Mouse (Mus musculus) lung, adult 10 weeks (tissue): ENCODE data around the gene Pdzd7. TPM values are rescaled to one million over a fixed set of nuclear protein-coding genes. Genes with fewer than 3 reads are reported as not detected.

Source experiments
- polyA plus RNA-seq: library from polyadenylated mRNA; stranded (reverse); fragments of 350-450 nt; fragmentation: Illumina TruSeq; extraction: RNeasy Lipid Tissue Mini Kit (QIAGEN cat#74804); gene quantifications from one replicate; pipeline ENCODE4 v1.2.3, GENCODE M21; 2014; ENCODE audit warnings: low read depth, low replicate concordance; ENCODE audit not compliant: insufficient read depth

Gene Pdzd7
- polyA plus RNA-seq, result 0.10 TPM

DNA sequence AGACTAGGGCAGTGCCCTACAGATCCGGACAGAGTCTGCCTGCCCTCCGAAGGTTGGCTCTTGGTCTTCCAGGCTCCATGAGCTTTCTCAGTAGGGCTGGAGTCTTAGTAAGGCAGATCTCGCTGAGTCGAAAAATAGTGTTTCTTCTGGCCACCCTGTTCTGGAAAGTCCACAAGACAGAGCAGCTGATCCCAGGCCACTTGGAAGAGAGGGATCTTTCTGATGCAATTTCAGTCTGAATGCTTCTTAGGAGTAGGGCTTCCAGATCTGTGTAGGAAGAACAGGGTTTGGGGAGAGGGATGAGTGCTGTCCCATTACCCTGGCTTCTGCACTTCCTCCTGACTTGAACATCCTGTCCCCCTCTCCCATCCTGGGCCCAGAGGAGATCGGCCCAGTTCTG, at the start of gene Pdzd7:
TSS of gene Pdzd7 (minus strand) at position 67 of the 400 bp plus-strand sequence.

DNA sequence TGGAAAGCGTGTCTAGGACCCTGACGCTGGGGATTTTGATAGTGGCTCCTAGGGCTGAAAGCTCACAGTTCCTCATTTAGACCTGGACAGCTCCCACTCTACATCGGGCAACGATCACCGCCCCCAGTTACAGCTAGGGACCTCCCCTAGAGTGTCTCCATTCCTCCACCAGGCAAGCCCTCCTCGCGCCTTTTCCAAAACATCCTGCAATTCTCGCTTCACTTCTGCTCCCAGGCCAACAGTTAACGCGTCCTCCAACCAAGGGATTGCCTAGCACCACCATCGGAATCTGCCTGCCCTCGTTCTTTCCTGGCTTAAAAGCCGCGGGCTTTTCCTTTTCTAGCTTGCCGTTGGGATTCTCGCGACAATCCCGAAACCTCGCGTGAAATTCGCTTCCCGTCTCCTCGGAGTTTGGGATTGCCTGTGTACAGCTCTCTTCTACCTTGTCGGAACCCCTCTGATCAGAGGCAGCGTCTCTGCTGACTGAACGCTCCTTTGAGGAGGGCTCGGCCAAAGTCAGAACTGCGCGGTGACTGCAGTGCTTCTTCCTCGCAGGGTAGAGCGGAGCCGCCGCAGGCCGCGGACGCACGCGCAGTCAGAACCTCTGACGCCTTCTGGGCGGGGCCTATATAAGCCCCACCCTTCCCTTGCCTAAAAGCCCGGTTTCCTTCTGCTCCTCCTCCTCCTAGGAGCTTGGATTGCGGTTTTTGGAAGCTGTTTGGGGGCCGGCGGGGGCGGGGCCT, 29.2 kb upstream of the Pdzd7 start, which contains the start of gene Kazald1:
TSS of gene Kazald1 (plus strand) at position 662 of the 743 bp plus-strand sequence.

DNA sequence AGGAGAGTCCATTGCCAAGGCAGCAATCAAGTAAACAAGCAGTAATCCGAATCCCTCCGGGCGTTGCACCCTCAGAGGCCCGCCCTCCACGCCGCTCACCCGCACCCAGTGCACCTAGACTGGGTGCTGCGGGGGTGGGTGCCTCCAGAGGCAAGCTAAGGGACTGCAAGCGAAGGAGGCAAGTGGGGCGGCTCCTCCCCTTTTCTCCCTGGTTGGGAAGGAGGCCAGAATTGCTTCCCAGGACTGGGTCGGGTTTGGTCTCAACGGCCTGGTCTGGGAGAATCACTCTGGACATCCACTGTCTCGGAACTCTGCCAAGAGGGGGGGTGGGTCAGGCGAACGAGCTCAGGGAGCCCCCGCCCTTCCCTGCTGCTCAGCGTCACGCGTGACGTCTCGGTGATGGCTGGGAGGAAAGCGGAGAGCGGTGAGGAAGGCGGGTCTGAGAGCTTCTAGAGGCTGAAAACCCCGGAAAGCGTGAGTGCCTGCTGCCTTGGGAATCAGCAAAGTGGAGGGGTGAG, 2.0 kb upstream of the Pdzd7 start, which contains the start of gene Sfxn3:
TSS of gene Sfxn3 (plus strand) at position 87 of the 518 bp plus-strand sequence.

DNA sequence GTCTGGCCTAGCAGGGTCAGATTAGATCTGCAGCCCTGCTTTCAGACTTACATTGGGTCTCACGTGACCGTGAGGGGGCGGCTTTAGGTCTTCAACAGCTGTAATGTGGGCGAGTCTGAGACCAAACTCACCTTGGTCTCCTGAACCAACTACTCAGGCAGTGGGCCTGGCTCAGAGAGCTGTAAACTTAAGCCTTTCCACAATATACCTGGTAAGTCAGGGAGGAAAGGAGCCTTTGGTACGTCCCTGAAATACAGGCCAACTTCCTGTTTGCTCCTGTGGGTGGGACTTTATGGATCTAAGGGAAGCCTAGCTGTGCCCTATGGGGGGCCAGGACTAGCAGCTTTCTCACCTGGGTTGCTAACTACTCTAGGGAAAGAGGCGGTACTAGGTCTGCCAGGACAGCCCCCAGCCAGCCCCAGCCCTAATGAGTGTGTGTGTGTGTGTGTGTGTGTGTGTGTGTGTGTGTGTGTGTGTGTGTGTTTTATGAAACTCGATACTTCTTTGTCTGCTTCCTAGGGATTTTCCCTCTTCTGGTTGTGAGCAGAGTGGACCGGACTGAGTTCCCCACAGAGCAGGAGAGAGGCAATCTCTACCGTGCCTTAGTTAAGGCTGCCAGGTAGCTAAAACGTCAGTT, 31.1 kb downstream of the Pdzd7 start, which contains the start of gene Lzts2:
TSS of gene Lzts2 (plus strand) at position 80 of the 637 bp plus-strand sequence.

DNA sequence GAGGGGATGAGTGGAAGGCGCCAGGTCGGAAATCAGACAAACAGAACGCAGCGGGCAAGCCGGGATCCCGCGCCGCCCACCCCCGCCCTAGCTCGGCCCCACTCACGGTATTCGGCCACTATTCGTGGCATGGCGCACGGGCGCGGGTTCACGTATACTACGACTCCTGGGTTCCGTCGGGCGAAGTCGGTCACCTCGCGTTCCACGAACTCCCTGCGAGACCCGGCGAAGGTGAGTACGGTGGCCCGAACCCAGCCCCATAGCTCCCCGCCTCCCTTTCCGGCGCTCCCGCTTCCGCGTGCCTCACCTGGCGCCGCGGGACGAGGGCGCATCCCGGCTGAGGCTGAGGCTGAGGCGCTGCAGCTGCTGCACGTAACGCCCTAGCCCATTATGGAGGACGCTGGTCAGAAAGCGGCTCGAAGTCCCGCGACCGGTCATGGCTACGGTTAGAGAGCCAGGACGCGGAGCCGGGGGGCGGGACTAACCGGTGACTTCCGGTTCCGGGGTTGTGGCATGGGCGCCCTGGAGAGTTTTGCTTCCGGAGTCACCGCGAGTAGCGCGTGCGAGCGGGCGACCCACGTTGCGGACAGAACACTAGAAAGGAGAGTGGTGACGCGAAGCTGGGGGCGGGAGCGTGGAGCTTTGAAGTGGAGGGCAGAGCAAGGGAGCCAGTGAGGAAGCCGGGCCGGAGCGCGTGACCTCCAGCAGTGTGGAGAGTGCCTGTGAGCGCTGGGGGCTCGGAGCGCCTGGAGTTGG, 39.4 kb downstream of the Pdzd7 start, which contains the start of gene Mrpl43:
TSS of gene Mrpl43 (minus strand) at position 486 of the 756 bp plus-strand sequence.

DNA sequence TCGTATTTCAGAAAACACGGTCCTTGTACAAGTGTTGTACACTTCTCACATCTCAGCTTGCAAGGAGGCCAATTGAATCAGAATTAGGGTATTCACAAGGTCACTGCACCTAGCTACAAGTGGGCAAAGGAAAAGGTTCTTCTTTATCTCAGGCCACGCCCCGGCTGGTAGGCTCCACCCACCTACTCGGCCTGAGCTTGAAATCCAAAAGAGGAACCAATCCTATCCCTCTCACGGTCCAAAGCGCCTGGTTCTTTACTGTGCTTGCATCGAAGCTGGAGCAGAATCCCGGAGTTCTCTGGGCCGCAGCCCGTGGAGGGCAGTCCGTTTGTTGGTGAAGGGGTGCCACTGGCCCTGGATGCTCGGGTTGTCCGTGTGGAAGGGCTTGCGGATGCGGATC, 40.1 kb downstream of the Pdzd7 start, which contains the start of gene Twnk:
TSS of gene Twnk (plus strand) at position 220 of the 400 bp plus-strand sequence.

DNA sequence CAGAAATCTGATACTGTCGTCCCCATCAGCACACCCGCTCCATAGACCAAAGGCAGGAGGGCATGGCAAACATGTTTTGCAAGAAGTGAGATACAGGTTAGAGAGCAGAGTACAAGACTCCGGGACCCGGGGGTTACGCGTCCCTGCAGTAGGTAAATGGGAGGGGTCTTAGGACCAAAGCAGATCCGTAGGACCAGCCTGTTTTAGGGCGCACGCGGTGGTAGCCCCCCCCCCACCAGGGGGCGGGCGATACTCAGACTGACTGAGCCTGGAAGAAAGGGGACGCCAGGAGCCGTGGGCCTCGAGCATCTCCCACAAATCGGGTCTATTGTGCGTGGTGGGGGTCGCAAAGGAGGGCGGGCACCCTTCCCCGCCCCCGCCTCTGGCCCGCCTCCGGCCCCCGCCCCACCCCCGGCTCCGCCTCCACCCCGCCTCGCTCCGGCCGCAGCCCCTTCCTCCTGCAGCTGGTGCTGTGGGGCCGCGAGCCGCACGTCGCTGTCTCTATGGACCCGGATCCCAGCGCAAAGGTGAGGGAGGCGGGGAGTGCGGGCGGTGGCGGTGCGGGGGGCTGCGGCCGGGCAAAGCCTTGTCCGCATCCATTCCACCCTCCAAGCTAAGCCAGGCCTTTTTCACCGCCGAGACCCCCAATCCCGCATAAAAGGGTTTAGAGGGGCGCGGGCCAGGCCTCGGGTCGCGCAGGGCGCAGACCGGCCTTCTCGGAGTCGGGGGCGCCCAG, 56.5 kb downstream of the Pdzd7 start, which contains the start of gene Sema4g:
TSS of gene Sema4g (plus strand) at position 271 of the 736 bp plus-strand sequence.

Other genes starting within 250 kb of the Pdzd7 start
- gene Slf2, start 114.6 kb downstream of the Pdzd7 start, polyA plus RNA-seq, result 5.6 TPM
- gene Sema4g, start 56.6 kb downstream of the Pdzd7 start, polyA plus RNA-seq, result 0.51 TPM
- gene Twnk, start 40.1 kb downstream of the Pdzd7 start, polyA plus RNA-seq, result 6.2 TPM
- gene Mrpl43, start 39.3 kb downstream of the Pdzd7 start, polyA plus RNA-seq, result 33.3 TPM
- 32.7 TPM for gene Lzts2, start 31.3 kb downstream of the Pdzd7 start, polyA plus RNA-seq
- gene Sfxn3, start 1.8 kb upstream of the Pdzd7 start, polyA plus RNA-seq, result 27.9 TPM
- gene Kazald1, start 29.5 kb upstream of the Pdzd7 start, polyA plus RNA-seq, result 13.9 TPM
- not detected for gene Tlx1, start 105.0 kb upstream of the Pdzd7 start, polyA plus RNA-seq
- not detected for gene Lbx1, start 190.1 kb upstream of the Pdzd7 start, polyA plus RNA-seq